Mouse (Mus musculus): ENCODE results near the gene Hdac9.

DNA sequence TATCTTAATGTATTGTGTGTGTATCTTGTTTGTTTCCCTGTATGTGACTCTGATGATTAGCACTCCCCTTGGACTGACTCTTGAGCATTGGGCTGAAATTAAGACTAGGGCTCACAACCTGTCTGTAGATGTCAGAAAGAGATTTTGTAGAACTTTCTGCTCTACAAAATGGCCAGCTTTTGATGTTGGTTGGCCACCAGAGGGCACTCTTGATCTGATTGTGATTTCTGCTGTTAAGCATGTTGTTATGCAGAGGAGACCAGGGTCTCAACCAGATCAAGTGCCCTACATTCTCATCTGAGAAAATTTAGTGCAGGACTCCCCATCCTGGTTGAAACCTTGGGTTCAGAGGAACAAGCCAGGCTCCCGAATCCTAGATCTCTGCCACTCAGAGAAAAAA, 21.0 kb upstream of the Hdac9 start:
- TF ChIP-seq CTCF (IDR thresholded peaks at IDR 0.05 in 2 of 3, conservative IDR thresholded peaks at IDR 0.05 in 1 of 3; ENCODE audit: control insufficient read depth in 1 of 3, insufficient read depth in 1 of 3, low read depth in 2 of 3, low read length in 3 of 3, poor library complexity in 1 of 3, severe bottlenecking in 1 of 3): peak in 2 of 3 experiments; percentile 31 to 51; a peak in 5 of 6 replicates
- TF ChIP-seq TAL1 (IDR thresholded peaks at IDR 0.05; ENCODE audit: low read length): no peak
- TF ChIP-seq ZC3H11A (IDR thresholded peaks at IDR 0.05; ENCODE audit: low read depth, low read length): peak; percentile 37; the same call in 1 of the 2 replicates
- TF ChIP-seq UBTF (IDR thresholded peaks at IDR 0.05; ENCODE audit: borderline replicate concordance, insufficient read depth, low read depth, low read length): no peak
